In the genomic region with DNA sequence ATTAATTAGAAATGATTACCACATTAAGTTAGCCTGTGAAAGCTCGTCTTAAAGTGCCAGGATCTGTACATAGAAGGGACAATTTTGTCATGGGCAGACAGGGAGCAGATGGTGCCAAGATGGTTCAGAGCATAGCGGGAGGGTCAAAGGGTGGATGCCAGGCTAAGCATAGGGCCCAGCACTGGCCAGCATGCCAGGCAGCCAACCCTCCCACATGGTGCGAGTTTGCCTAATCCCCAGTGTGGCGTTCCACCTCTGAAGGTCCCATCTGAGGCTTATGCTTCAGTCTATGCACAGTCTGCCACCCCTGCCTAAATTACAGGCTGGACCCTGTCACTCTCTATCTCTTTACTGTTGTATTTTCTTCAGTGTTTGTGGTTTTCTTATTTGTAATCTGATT, we compare ENCODE assay signal across 37 mouse cellular contexts. TPM values are rescaled to one million over a fixed set of nuclear protein-coding genes. Genes with fewer than 3 reads are reported as not detected.
DNase-seq lines count a peak whose midpoint lies in the region; ATAC-seq lines count a peak whose summit lies in the region.
"Had no signal": no experiment of that assay in that cellular context is flagged by ENCODE, and none has a peak within 500 bp of the region (broad histone marks: within the 10 kb centered on the region; RNA-seq: fewer than 3 reads in every experiment).

No protein-coding gene starts in this region.

- DNase-seq in cerebellum, postnatal 10 days: peak; percentile 5 to 24
- DNase-seq in hindbrain, embryonic 11.5 days (ENCODE audit: low spot score): no peak
- peak; percentile 11 for DNase-seq in retina, postnatal 1 day
- no peak for DNase-seq in retina, embryonic 14.5 days (ENCODE audit: low spot score)
- no peak for DNase-seq in layer of hippocampus, adult 11-12 months (ENCODE audit: low spot score)
- DNase-seq: adrenal gland, adult 8-10 months; cerebellum, adult 11 months; cerebellum, adult 9-10 months; embryo, embryonic 11 days; heart, adult 2 months; heart, postnatal 4 days; kidney, adult 18-20 months; kidney, postnatal 25 days; lung, postnatal 36 days; right cerebral cortex, postnatal 14 days; thymus, postnatal 14 days had no signal

- no peaks in the 10 kb centered on the region for H3K36me3 ChIP-seq in hindbrain, embryonic 12.5 days
- H3K36me3 ChIP-seq in hindbrain, embryonic 11.5 days (ENCODE audit: control insufficient read depth, insufficient read depth, low read length): no peaks in the 10 kb centered on the region
- H3K36me3 ChIP-seq: embryonic facial prominence, embryonic 12.5 days; heart, embryonic 12.5 days; kidney, embryonic 15.5 days; limb, embryonic 13.5 days; neural tube, embryonic 12.5 days had no signal

- 79% methylated on average over 4 of the region's 4 CpGs for WGBS in hindbrain, embryonic 12.5 days
- WGBS in hindbrain, embryonic 11.5 days: 81% methylated on average over 4 of the region's 4 CpGs

- no peak overlapping the region for H3K9ac ChIP-seq in hindbrain, embryonic 12.5 days
- no peak overlapping the region for H3K9ac ChIP-seq in hindbrain, embryonic 11.5 days (ENCODE audit: low read depth, low read length)
- H3K9ac ChIP-seq: embryonic facial prominence, embryonic 12.5 days; heart, embryonic 12.5 days; kidney, embryonic 15.5 days; limb, embryonic 13.5 days; neural tube, embryonic 12.5 days had no signal

- no peak for ATAC-seq in cerebellum, adult (ENCODE audit: insufficient number of reproducible peaks, low FRiP score, low TSS enrichment)
- ATAC-seq in hindbrain, embryonic 12.5 days (ENCODE audit: low FRiP score): peak; percentile 35; the same call in 1 of the 2 replicates
- ATAC-seq in hindbrain, embryonic 11.5 days (ENCODE audit: low FRiP score): no peak
- ATAC-seq: midbrain, embryonic 16.5 days had no signal

- no peaks in the 10 kb centered on the region for H3K27me3 ChIP-seq in hindbrain, embryonic 12.5 days
- no peaks in the 10 kb centered on the region for H3K27me3 ChIP-seq in hindbrain, embryonic 11.5 days (ENCODE audit: control insufficient read depth, insufficient read depth, low read length)
- H3K27me3 ChIP-seq: CH12.LX; embryonic facial prominence, embryonic 12.5 days; heart, embryonic 12.5 days; kidney, embryonic 15.5 days; limb, embryonic 13.5 days; neural tube, embryonic 12.5 days had no signal

- no peak overlapping the region for H3K4me3 ChIP-seq in hindbrain, embryonic 12.5 days
- no peak overlapping the region for H3K4me3 ChIP-seq in hindbrain, embryonic 11.5 days (ENCODE audit: low read depth, low read length)
- H3K4me3 ChIP-seq: embryonic facial prominence, embryonic 12.5 days; heart, adult 2 months; heart, embryonic 12.5 days; kidney, embryonic 15.5 days; layer of hippocampus, adult 2 months; left cerebral cortex, adult 2 months; limb, embryonic 13.5 days; myocyte; neural tube, embryonic 12.5 days had no signal

- H3K4me2 ChIP-seq in hindbrain, embryonic 12.5 days (replicated peaks): no peak overlapping the region
- no peak overlapping the region for H3K4me2 ChIP-seq in hindbrain, embryonic 11.5 days (replicated peaks; ENCODE audit: low read depth, low read length)
- H3K4me2 ChIP-seq: embryonic facial prominence, embryonic 12.5 days; heart, embryonic 12.5 days; kidney, embryonic 15.5 days; limb, embryonic 13.5 days; liver, embryonic 11.5 days; neural tube, embryonic 12.5 days had no signal

- no peaks in the 10 kb centered on the region for H3K4me1 ChIP-seq in hindbrain, embryonic 12.5 days
- no peaks in the 10 kb centered on the region for H3K4me1 ChIP-seq in hindbrain, embryonic 11.5 days (replicated peaks; ENCODE audit: control insufficient read depth, insufficient read depth, low read length)
- H3K4me1 ChIP-seq: embryonic facial prominence, embryonic 12.5 days; heart, embryonic 12.5 days; kidney, embryonic 15.5 days; limb, embryonic 13.5 days; neural tube, embryonic 12.5 days had no signal

- H3K9me3 ChIP-seq in hindbrain, embryonic 12.5 days (replicated peaks): no peaks in the 10 kb centered on the region
- no peaks in the 10 kb centered on the region for H3K9me3 ChIP-seq in hindbrain, embryonic 11.5 days (ENCODE audit: control insufficient read depth, low read length)
- H3K9me3 ChIP-seq: embryonic facial prominence, embryonic 12.5 days; heart, embryonic 12.5 days; kidney, embryonic 15.5 days; limb, embryonic 13.5 days; neural tube, embryonic 12.5 days had no signal

- no peak overlapping the region for H3K27ac ChIP-seq in hindbrain, embryonic 12.5 days
- no peak overlapping the region for H3K27ac ChIP-seq in hindbrain, embryonic 11.5 days (ENCODE audit: low read depth, low read length)
- H3K27ac ChIP-seq: embryonic facial prominence, embryonic 12.5 days; heart, adult 2 months; kidney, embryonic 15.5 days; layer of hippocampus, adult 2 months; left cerebral cortex, adult 2 months; limb, embryonic 13.5 days; neural tube, embryonic 12.5 days had no signal

RNA-seq across cellular contexts. Expression of gene Lce3f, which starts 10.8 kb away (rescaled TPM):
- 0.42 TPM in 1 of 2 replicates, not detected in the other for polyA plus RNA-seq in hindbrain, embryonic 12.5 days (2016; fragmentation: Nextera tagmentation; extraction: Ambion mirVana)
- not detected in 2 replicates for polyA plus RNA-seq in hindbrain, embryonic 11.5 days (2014; fragmentation: Nextera tagmentation; extraction: Ambion mirVana)
- polyA plus RNA-seq: C2C12; embryonic facial prominence, embryonic 12.5 days; heart, adult 2 months; heart, embryonic 12.5 days; heart, postnatal 0 days; intestine, embryonic 14.5 days; kidney, embryonic 15.5 days; limb, embryonic 13.5 days; liver, embryonic 11.5 days; liver, embryonic 16.5 days; lung, embryonic 16.5 days; midbrain, embryonic 16.5 days; myocyte; neural tube, embryonic 12.5 days; stomach, embryonic 14.5 days; urinary bladder, adult 2 months had no signal

RNA-seq across cellular contexts. Expression of gene Crct1, which starts 12.6 kb away (rescaled TPM):
- polyA plus RNA-seq in hindbrain, embryonic 12.5 days (2016; fragmentation: Nextera tagmentation; extraction: Ambion mirVana): 0.41 TPM in 1 of 2 replicates, not detected in the other
- polyA plus RNA-seq in hindbrain, embryonic 11.5 days (2014; fragmentation: Nextera tagmentation; extraction: Ambion mirVana): 0.59 and 0.66 TPM in 2 replicates
- polyA plus RNA-seq: C2C12; embryonic facial prominence, embryonic 12.5 days; heart, adult 2 months; heart, embryonic 12.5 days; heart, postnatal 0 days; intestine, embryonic 14.5 days; liver, embryonic 16.5 days; lung, embryonic 16.5 days; urinary bladder, adult 2 months had no signal

RNA-seq across cellular contexts. Expression of gene Lce1m, which starts 16.0 kb away (rescaled TPM):
- polyA plus RNA-seq in hindbrain, embryonic 12.5 days (2016; fragmentation: Nextera tagmentation; extraction: Ambion mirVana): not detected in 2 replicates
- polyA plus RNA-seq in hindbrain, embryonic 11.5 days (2014; fragmentation: Nextera tagmentation; extraction: Ambion mirVana): not detected in 2 replicates
- polyA plus RNA-seq: C2C12; embryonic facial prominence, embryonic 12.5 days; heart, adult 2 months; heart, embryonic 12.5 days; heart, postnatal 0 days; intestine, embryonic 14.5 days; kidney, embryonic 15.5 days; limb, embryonic 13.5 days; liver, embryonic 11.5 days; liver, embryonic 16.5 days; lung, embryonic 16.5 days; midbrain, embryonic 16.5 days; myocyte; neural tube, embryonic 12.5 days; small intestine, adult 2 months; stomach, embryonic 14.5 days; urinary bladder, adult 2 months had no signal

RNA-seq across cellular contexts. Expression of gene Lce3e, which starts 36.0 kb away (rescaled TPM):
- not detected in 2 replicates for polyA plus RNA-seq in hindbrain, embryonic 12.5 days (2016; fragmentation: Nextera tagmentation; extraction: Ambion mirVana)
- polyA plus RNA-seq in hindbrain, embryonic 11.5 days (2014; fragmentation: Nextera tagmentation; extraction: Ambion mirVana): not detected in 2 replicates
- polyA plus RNA-seq: C2C12; embryonic facial prominence, embryonic 12.5 days; heart, adult 2 months; heart, embryonic 12.5 days; heart, postnatal 0 days; intestine, embryonic 14.5 days; kidney, embryonic 15.5 days; limb, embryonic 13.5 days; liver, embryonic 11.5 days; liver, embryonic 16.5 days; lung, embryonic 16.5 days; midbrain, embryonic 16.5 days; myocyte; neural tube, embryonic 12.5 days; small intestine, adult 2 months; stomach, embryonic 14.5 days; urinary bladder, adult 2 months had no signal

RNA-seq across cellular contexts. Expression of gene Lce3d, which starts 45.7 kb away (rescaled TPM):
- not detected in 2 replicates for polyA plus RNA-seq in hindbrain, embryonic 12.5 days (2016; fragmentation: Nextera tagmentation; extraction: Ambion mirVana)
- not detected in 2 replicates for polyA plus RNA-seq in hindbrain, embryonic 11.5 days (2014; fragmentation: Nextera tagmentation; extraction: Ambion mirVana)
- polyA plus RNA-seq: C2C12; embryonic facial prominence, embryonic 12.5 days; heart, adult 2 months; heart, embryonic 12.5 days; heart, postnatal 0 days; intestine, embryonic 14.5 days; kidney, embryonic 15.5 days; limb, embryonic 13.5 days; liver, embryonic 11.5 days; liver, embryonic 16.5 days; lung, embryonic 16.5 days; midbrain, embryonic 16.5 days; myocyte; neural tube, embryonic 12.5 days; small intestine, adult 2 months; stomach, embryonic 14.5 days; urinary bladder, adult 2 months had no signal

Comparison
In these comparisons a context has a peak if more than half of its experiments do, and no peak if none do; other contexts are left out.
1. DNase-seq: peak in cerebellum, postnatal 10 days (2 of 2) and retina, postnatal 1 day (single experiment); none in hindbrain, embryonic 11.5 days (single experiment), retina, embryonic 14.5 days (single experiment) and layer of hippocampus, adult 11-12 months (single experiment).